In the genomic region with DNA sequence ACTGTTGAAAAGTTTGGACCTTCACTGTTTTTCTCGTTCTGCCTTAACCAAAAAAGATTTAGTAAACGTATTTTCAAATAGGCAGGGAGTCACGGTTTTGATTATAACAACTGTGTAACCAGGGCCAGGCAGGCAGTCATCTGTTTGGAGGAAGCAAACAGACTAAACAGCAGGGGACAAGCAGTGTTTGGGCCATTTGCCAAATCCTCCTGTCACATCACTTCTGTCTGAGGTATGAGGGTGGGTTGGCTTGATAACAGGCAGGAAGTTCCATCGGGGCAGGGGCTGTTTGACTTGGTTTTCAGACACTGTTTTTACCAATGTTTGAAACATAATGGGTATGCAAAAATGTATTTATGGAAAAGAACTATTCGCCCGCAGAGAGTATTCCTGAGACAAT, we compare ENCODE assay signal across 8 mouse cellular contexts. TPM values are rescaled to one million over a fixed set of nuclear protein-coding genes. Genes with fewer than 3 reads are reported as not detected.
DNase-seq lines count a peak whose midpoint lies in the region; ATAC-seq and TF ChIP-seq lines count a peak whose summit lies in the region.

No protein-coding gene starts in this region.

- H3K9me3 ChIP-seq in kidney, embryonic 16.5 days (ENCODE audit: low read length) = no peaks in the 10 kb centered on the region
- no peaks in the 10 kb centered on the region for H3K9me3 ChIP-seq in heart, embryonic 12.5 days (replicated peaks)

- no peak overlapping the region for H3K4me3 ChIP-seq in kidney, embryonic 16.5 days (ENCODE audit: low read length)
- H3K4me3 ChIP-seq in kidney, adult 2 months (ENCODE audit: insufficient read depth, low read depth, low read length) = no peak overlapping the region
- no peak overlapping the region for H3K4me3 ChIP-seq in heart, embryonic 12.5 days

- TF ChIP-seq POLR2A in kidney, adult 2 months (IDR thresholded peaks at IDR 0.05; ENCODE audit: low read depth, low read length) = no peak

- H3K36me3 ChIP-seq in kidney, embryonic 16.5 days (ENCODE audit: insufficient read depth, low read length) = no peaks in the 10 kb centered on the region
- H3K36me3 ChIP-seq in kidney, adult 2 months (ENCODE audit: control insufficient read depth, insufficient read depth, low read length) = no peaks in the 10 kb centered on the region
- H3K36me3 ChIP-seq in heart, embryonic 12.5 days = no peaks in the 10 kb centered on the region

- H3K27me3 ChIP-seq in kidney, embryonic 16.5 days (ENCODE audit: insufficient read depth, low read length) = no peaks in the 10 kb centered on the region
- H3K27me3 ChIP-seq in kidney, adult 2 months (replicated peaks; ENCODE audit: control insufficient read depth, insufficient read depth, low read length) = no peaks in the 10 kb centered on the region
- no peaks in the 10 kb centered on the region for H3K27me3 ChIP-seq in heart, embryonic 12.5 days (replicated peaks)

- no peak for TF ChIP-seq CTCF in kidney, adult 2 months (conservative IDR thresholded peaks at IDR 0.05; ENCODE audit: insufficient read depth, insufficient read length, low read depth, low read length)

- no peak overlapping the region for H3K4me2 ChIP-seq in kidney, embryonic 16.5 days (replicated peaks; ENCODE audit: low read depth, low read length)
- peak overlapping the region; percentile 40 for H3K4me2 ChIP-seq in heart, embryonic 12.5 days

- peak overlapping the region; percentile 56; the same call in 1 of the 2 replicates for H3K27ac ChIP-seq in kidney, embryonic 16.5 days (ENCODE audit: low read length)
- no peak overlapping the region for H3K27ac ChIP-seq in kidney, adult 2 months (ENCODE audit: insufficient read depth, low read depth, low read length)
- peak overlapping the region; percentile 62 for H3K27ac ChIP-seq in heart, embryonic 12.5 days (ENCODE audit: poor library complexity, severe bottlenecking)

- 37% methylated on average over 6 of the region's 6 CpGs for WGBS in kidney, embryonic 16.5 days
- WGBS in kidney, adult 2 months = 28% methylated on average over 6 of the region's 6 CpGs
- 21% methylated on average over 6 of the region's 6 CpGs for WGBS in heart, embryonic 12.5 days

- no peak for ATAC-seq in kidney, embryonic 16.5 days (ENCODE audit: low FRiP score, low TSS enrichment)
- ATAC-seq in heart, embryonic 12.5 days (ENCODE audit: insufficient number of reproducible peaks, low FRiP score) = peak; percentile 73; the same call in 1 of the 2 replicates

- DNase-seq in kidney, adult 2 months = no peak
- peak; percentile 49 to 55 for DNase-seq in cerebellum, adult 18-20 months
- DNase-seq in lung, postnatal 10 days = peak; percentile 56
- DNase-seq in urinary bladder, postnatal 25 days (ENCODE audit: low spot score) = no peak
- no peak for DNase-seq in right cerebral cortex, postnatal 14 days
- no peak for DNase-seq in spleen, postnatal 4 days (ENCODE audit: low spot score in 2 of 2)

- no peak overlapping the region for H3K9ac ChIP-seq in kidney, embryonic 16.5 days (replicated peaks; ENCODE audit: low read length)
- no peak overlapping the region for H3K9ac ChIP-seq in heart, embryonic 12.5 days

- H3K4me1 ChIP-seq in kidney, embryonic 16.5 days (ENCODE audit: insufficient read depth, low read length) = peaks cover 61% of the 10 kb centered on the region
- peaks cover 42% of the 10 kb centered on the region for H3K4me1 ChIP-seq in kidney, adult 2 months (ENCODE audit: control insufficient read depth, insufficient read depth, low read length)
- H3K4me1 ChIP-seq in heart, embryonic 12.5 days (replicated peaks) = peaks cover 73% of the 10 kb centered on the region

RNA-seq across cellular contexts. Expression of a gene that starts 22.1 kb away (rescaled TPM):
- polyA plus RNA-seq in kidney, embryonic 16.5 days (2015; fragmentation: Nextera tagmentation; extraction: Ambion mirVana) = 62.0 and 64.9 TPM in 2 replicates
- 103 and 111 TPM in 2 replicates for polyA plus RNA-seq in kidney, adult 2 months (2012; rRNA removed)
- 59.5 and 64.4 TPM in 2 replicates for polyA plus RNA-seq in heart, embryonic 12.5 days (2016; fragmentation: Nextera tagmentation; extraction: Ambion mirVana)

RNA-seq across cellular contexts. Expression of a gene that starts 56.7 kb away (rescaled TPM):
- polyA plus RNA-seq in kidney, embryonic 16.5 days (2015; fragmentation: Nextera tagmentation; extraction: Ambion mirVana) = 1.9 and 2.4 TPM in 2 replicates
- polyA plus RNA-seq in kidney, adult 2 months (2012; rRNA removed) = 0.50 and 1.3 TPM in 2 replicates
- 3.9 and 6.2 TPM in 2 replicates for polyA plus RNA-seq in heart, embryonic 12.5 days (2016; fragmentation: Nextera tagmentation; extraction: Ambion mirVana)

Comparison
In these comparisons a context has a peak if more than half of its experiments do, and no peak if none do; other contexts are left out.
1. DNase-seq: peak in cerebellum, adult 18-20 months (2 of 2) and lung, postnatal 10 days (single experiment); none in kidney, adult 2 months (single experiment), urinary bladder, postnatal 25 days (single experiment), right cerebral cortex, postnatal 14 days (single experiment) and spleen, postnatal 4 days (0 of 2).